Mouse (Mus musculus) hindlimb bud, embryonic 11.5 days (tissue): ENCODE data around the gene Alg13.

Experiments
- DNase-seq: peaks from one replicate; pipeline ENCODE4 v3.0.0-alpha.2; 2012; ENCODE audit warnings: low read depth, low spot score; ENCODE audit errors: extremely low spot score

The Alg13 gene

GRCm38 (mm10) chrX:144317548-144318163 lies at the start of gene Alg13:
Gene Alg13, plus strand, starts transcription at chrX:144317804.
- DNase-seq: no peak

DNA sequence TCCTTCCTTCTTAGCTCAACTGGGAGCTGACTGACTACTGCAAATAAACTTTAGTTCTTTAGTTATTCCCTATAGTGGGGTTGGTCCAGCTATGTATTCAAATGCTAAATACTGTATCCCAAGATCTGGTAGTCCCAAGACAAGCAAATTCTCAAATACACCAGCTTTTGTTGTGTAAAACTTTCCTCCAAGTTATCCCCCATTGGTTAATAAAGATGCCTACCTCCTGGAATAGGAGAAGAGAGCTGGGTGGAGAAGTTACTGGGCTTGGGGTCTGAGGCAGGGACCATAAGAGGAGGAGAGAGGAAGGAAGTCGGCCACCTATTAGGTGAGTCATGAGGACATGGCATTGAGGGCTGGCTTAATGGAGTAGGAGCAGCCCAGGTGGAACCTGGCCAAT lies 49.0 kb upstream of the Alg13 start:
- DNase-seq: no peak

DNA sequence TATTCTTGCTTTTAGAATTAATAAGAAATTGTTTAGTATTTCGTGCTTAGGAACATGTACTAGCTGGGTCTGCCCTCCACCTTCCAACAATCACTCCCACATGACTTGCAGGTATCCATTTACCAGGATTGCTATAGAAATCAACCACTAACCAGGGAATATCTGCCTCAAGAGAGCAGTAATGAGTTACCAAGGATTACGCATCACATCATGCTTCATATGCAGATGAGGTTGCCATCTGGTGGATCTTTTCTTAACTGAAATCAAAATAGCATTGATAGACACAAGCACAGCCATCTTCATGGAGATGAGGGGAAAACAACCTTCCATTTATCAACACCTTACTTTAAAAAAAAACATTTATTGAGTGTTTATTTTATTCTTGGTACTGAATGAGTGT lies 16.1 kb upstream of the Alg13 start:
- DNase-seq: no peak

- no peak for DNase-seq
Measured at GRCm38 (mm10) chrX:144305659-144306058, 11.9 kb upstream of the Alg13 start.

- no peak for DNase-seq
Measured at GRCm38 (mm10) chrX:144314041-144314440, 3.6 kb upstream of the Alg13 start.

DNA sequence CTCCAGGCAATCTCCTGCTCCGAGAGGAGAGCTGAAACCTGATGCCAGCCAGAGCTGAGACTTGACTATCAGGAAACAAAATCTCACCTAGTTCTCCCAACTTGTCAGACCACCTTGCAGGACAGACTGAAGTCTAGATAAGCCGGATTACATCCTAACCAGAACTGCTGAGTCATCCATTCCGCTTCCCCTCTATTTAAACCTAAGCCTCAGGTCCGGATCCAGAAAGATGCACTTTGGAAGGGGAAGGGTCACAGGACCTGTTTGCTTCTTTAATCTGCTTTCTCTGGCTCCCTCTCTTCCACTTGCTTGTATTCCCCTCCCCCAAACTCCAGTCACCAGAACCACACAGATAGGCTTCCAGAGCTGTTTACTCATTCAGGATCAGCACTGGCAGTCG lies 2.6 kb upstream of the Alg13 start:
- no peak for DNase-seq

GRCm38 (mm10) chrX:144316004-144316403 lies 1.6 kb upstream of the Alg13 start:
- no peak for DNase-seq

GRCm38 (mm10) chrX:144318164-144318979 lies 768 bp downstream of the Alg13 start:
- DNase-seq: no peak

DNA sequence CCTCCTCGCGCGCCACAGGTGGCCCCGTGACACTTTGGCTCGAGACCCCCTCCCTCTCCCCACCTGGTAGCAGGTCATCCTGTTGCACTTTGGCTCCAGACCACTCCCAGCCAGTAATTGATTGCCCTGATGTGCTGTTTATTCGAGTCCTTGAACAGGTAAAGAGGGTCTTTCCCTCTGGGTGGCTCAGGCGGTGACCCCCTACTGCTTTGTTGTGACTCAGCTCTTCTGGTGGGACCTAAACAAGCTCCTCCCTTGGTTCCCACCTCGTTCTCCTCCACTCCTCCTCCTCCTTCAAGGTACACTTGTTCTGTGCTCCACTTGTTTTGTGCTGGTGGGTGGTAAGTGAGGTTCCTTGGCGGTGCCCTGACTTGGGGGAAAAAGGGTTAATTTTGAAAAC lies 1.8 kb downstream of the Alg13 start:
- no peak for DNase-seq

DNA sequence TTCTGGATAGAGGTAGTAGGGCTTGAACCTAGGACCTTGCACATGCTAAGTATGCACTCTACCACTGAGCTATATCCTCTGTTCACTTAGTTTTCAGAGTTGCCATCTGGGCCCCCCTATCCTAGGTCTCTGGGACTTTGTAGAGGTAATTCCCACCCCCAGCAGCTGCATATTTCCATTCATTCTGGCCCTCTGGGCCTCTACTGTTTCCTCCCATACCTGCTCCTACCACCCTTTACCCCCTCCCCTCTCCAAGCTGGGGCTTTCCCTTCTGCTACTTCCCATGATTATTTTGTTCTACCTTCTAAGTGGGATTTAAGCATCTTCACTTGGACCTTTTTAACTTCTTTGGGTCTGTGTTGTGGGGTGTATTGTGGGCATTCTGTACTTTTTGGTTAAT lies 7.8 kb downstream of the Alg13 start:
- DNase-seq: no peak

DNA sequence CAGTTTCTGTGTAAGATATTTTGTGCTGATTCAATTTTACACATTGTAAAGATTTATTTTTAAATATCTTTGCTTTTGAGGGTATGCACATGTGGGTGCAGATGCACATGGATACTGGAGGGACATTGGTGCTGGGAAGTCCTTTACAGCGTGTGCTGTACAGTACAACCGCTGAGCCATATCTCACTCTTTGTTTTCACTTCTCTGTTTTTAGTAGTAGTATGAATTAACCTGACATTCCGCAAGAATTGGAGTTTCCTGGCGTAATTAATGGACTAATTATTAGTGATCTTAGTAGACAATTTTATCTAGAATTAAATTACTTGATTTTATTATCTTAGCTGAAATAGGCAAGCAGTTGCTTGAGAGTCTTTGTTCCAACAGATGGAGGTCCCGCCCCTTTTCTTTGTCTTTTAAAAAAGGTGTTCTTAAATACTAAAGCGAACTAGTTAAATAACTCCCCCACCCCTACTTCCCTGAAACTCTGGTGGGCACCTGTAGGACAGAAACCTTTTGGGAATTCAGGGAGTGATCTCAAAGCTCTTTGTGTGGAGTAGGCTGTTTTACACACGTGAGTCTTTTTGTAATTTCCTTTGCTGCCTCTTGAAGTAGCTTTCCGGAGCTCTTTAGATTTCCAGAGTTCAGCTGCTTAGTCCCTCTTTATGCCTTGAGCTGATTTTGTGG lies 17.9 kb downstream of the Alg13 start:
- DNase-seq: no peak

- no peak for DNase-seq
Measured at GRCm38 (mm10) chrX:144337938-144338337, 20.3 kb downstream of the Alg13 start.

DNA sequence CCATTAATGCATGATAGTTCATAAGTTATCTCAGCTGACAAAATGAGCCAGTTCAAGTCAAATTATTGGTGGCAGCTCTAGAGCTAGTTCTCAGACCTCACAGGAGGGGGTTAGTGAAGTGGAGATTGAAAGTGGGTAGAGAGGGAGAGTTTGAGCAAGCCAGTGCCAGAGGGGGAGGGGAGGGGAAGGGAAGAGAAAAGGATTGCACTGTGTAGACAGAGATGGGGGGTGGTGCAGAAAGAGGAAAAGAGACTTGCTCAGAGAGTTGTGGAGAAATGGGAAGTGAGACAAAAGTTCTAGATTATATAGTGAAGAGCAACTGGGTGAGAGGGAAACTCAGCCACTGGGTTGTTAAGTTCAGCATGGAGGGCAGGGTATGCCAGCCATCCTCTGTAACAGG lies 20.8 kb downstream of the Alg13 start:
- DNase-seq: no peak

- DNase-seq: no peak
Measured at GRCm38 (mm10) chrX:144374196-144374595, 56.6 kb downstream of the Alg13 start.

DNA sequence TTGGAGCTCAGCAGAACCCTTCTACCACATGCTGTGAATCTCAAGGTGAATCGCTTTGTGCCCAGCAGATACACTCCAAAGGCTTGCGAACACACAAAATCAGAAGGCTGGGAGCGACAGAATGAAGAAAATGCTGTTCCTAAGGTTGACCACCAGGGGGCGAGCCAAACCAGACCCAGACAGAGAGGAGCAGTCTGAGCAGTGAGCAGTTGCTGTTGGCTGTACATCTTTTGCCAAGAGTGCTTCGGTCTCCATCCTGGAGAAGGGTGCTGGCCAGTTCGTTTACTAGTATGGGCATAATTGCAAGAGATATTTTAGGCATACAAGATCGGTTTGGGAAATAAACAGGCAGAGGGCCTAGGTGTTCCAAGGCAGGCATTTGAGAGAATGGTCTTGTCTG lies 85.9 kb downstream of the Alg13 start:
- DNase-seq: no peak

- DNase-seq: no peak
Measured at GRCm38 (mm10) chrX:144408036-144408435, 90.4 kb downstream of the Alg13 start.

DNA sequence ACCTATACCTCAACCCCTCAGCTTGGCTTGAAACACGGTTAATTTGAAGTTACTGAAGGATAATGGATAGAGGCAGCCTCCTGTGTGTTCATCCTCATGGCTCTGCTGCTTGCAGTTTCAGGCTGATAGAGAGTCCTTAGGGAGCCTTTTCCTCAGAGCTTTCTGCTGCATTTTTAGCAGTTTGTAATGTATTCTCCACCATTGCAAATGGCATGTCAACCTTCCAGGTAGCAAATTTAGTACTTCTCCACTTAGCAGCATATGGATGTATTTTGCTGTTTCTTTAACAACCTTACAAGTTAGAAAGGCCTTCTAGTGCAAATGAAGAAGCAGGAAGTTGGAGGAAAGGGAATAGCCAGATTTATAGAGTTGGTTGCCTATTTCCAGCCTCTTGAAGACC lies 102.7 kb downstream of the Alg13 start:
- DNase-seq: no peak

DNA sequence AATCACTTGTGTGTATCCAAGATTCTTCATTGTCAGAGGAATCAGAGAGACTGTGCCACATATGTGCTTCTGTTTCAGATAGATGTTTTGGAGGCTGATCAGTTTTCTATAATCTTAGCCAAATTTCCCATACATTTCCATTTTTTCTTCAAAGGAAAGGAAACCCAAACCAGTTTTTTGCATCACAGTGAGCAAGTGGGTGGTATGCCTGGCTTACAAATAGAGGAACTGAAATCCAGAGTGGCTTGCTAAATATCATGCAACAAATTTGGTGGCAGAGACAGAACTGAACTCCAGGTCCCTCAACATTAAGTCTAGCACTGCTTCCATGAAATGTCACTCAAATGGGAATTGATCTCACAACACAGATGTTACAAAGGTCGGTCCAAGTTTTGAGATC lies 103.5 kb downstream of the Alg13 start:
- DNase-seq: no peak

DNA sequence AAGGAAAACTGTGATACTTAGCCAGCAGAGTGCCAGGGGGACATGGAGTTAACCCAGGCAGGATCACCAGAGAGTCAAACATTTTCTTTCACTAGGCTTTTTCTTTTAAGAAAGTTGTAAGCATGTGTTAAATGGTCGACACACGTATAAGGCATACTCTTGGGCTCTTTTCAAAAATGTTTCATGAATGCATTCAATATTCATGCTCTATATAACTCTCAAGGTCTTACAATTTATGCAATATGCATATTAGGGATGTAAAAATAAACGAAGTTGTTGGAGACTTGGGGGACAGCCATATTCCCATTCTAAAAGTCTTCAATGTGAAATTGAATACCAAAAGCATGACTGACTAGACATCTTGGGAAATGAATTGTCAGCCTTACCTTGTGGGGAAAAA lies 106.2 kb downstream of the Alg13 start:
- no peak for DNase-seq
